Mouse (Mus musculus) ovary, postnatal 10 days (tissue): ENCODE measurements around the gene Cx3cr1.
A peak's percentile ranks its signal among the peaks of the same experiment; 100 is the strongest.

ENCODE experiments used
- DNase-seq: peaks from one replicate; pipeline ENCODE4 v3.0.0; 2022; ENCODE audit warnings: low spot score

Gene Cx3cr1

DNA sequence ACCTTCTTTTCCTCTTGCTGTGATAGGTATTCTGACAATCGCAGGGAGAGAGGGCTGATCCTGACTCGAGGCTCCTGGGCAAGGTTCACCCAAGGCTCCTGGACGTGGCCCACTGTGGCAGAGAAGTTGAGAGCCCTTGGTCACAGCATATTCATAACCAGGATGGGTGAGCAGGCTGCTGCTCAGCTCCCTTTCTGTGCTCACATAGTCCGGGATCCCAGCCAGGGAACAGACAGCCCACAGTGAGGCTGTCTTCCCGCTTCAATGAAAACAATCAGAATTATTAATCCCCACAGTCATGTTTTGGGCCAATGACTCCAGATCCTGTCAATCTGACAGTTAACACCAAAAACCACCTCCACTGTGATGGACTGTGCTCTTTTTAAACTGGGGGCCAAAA lies 12.3 kb upstream of the Cx3cr1 start:
- DNase-seq: no peak

DNA sequence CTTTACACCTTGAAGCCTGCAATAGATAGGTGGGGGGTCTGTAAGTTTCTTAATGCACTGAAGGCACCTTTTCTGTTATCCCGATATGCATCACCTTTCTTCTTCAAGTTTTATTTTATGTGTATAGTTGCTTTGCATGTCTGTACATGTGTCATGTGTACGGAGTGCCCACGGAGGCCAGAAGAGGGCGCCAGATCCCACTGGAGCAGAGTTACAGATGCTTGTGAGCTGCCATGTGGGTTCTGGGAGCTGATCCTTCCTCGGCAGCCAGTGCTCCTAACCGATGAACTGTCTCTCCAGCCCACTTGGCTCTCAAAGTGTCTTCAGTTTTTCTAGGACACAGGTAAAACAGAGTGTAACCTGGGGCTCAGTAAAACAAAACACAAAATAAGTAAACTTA lies 11.6 kb upstream of the Cx3cr1 start:
- DNase-seq: no peak

DNA sequence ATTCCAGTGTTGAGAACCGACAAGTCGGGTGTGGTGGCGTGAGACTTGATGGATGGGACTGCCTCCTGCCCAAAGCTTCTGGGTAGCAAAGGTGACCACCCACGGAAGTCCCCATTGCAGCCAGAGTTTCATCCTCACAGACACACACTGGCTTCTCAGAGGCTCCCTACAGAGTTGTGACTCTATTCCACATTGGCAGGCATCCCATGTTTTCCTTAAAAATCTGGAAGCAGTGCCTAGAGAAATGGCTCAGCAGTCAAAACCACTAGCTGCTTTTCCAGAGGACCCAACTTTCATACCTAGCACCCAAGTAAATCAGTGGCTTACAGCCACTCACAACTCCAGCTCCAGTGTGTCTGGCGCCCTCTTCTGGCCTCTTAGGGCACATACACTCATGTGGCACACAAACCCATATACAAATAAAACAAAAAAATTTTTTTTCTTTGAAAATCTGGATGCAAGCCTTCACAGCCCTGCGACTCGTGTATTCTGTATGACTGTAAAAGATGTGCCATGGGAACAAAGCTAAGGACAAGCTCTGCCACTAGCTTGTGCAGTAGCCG lies 10.9 kb upstream of the Cx3cr1 start:
- DNase-seq: no peak

DNA sequence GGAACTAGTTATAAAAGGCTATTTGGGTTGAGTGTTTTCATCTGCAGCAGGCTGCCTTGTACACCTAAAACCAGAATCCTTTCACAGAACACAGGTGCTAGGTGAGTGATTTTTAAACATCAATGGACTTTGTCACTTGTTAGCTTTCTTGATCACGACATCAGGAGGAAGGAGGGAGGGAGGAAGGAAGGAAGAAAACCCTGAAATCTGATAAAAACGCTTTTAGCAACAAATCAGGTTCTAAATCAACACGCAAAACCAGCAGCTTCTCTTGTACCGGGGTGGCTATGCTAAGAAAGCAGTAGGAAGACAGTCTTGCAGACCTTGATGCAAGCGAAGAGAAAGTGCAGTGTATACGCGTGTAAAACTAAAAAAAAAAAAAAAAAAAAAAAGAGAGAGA lies 10.2 kb upstream of the Cx3cr1 start:
- no peak for DNase-seq

DNA sequence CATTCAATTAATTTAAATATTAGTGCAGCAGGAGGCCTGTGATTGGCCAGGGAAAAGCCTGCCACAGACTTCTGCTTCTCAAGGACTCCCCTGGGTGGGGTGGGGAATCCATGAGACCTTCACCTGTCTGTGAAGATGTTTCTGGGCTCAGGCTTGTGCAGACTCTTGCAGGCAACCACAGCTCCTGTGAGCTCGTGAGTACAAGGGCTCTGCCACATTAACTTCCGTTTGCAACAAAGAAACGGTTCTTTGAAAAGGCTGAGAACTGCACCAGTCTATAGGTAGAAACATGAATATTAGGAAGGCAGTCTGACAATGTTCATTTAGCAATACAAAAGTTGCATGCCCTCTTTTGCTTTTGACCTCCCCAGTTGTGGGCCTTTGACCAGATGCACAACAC lies 8.6 kb upstream of the Cx3cr1 start:
- DNase-seq: no peak

DNA sequence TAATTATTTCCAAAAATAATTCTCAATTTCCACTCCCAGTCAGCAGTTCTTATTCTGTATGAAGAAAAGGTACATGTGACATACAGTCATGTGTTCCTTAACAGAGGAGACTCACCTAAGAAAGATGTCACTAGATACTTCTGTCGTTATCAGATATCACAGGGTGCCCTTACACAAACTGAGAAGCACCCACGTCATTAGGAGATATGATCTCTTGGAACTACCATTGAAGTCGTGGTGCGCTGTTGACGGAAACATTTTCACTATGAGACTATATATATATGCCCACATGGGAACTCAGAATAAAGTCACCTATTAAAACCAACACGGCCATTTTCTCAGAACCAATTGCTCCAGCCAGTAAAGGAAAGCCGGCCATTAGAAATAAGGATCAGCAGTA lies 4.8 kb upstream of the Cx3cr1 start:
- DNase-seq: no peak

DNA sequence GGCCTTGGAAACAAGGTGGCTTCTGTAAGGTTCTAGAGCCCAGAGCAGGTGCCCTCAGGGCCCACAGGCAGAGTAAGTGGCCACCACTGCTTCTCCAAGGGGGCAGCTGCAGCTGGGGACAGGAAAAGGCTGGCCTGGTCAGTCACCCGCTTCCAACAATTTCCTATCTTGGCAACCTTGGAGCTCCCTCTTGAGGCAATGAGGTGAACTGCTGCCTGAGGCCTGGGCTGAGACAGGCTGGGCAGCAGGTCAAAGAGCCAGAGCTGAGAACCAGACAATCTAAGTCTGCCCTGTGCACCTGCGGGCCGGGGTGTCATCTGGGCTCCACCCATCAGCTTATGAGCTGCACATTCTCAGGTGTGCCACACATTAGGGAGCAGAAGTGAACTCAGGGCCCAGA lies 3.5 kb upstream of the Cx3cr1 start:
- DNase-seq: peak; percentile 78

DNA sequence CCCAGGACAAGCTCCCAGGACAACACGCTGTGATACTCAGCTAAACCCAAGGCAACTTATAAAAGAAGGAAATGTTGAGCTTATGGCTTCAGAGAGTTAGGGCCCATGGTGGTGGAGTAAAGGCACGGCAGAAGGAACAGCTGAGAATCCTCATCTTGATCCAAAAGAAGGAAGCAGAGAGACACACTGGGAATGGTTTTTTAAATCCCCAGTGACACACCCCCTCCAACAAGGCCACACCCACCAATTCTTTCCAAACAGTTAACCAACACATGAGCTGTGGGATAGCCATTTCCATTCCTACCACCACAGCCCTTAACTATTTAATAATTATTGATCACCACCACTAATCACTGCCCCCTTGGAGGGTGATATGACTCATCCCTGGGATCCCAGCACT lies 1.6 kb upstream of the Cx3cr1 start:
- DNase-seq: no peak

DNA sequence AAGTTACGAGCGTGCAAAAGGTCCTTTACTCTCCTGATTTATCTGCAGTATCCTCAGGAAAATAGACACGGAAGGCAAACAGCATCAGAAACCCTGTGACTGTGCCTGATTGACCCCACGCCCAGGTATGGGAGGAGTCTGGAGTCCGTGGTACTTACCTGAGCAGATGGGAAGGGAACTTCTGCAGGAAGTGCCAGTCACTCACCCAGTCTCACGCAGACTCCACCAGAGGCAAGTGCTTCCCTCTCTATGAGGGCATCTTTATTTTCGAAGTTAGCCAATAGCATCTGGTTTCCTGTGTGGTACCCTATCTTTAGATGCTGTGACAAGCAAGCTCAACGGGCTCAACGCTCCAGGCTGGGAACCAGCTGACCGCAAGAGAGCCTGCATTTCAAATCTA lies 1.6 kb downstream of the Cx3cr1 start:
- no peak for DNase-seq

DNA sequence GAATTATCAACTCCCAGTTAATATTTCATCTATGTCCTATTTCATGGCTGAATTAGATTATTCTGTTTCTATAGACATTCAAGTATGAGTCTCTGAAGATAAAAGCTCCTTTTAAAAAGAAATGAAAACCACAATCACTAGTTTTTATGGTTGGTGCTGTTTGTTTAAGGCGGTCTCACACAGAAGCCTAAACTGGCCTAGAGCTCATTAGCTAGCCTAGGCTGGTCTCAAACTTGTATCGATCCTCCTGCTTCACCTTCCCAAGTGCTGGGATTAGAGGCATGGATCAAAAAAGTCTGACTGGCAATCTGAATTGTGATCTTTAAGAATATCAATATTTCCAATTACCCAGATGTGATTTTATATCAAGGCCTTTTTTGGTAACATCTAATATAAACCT lies 2.1 kb downstream of the Cx3cr1 start:
- DNase-seq: no peak

DNA sequence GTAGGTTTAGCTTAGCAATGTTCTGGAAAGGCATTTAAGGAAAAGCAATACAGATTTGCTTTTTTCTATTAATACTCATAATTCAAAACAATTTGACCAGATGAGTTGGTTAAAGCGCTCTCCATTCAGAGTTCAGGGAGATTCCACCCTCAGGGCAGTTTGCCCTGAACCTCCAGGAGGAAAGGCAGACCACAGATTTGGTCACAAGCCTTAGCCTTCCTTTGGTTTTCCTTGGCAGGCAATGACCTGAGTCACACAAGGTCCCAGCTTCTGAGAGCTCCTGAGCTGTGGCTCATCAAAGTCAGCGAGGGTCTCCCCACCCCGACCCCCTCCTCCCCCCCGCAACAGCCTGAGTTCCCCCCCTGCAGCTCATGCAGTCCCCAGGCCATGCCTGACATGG lies 5.4 kb downstream of the Cx3cr1 start:
- DNase-seq: no peak

DNA sequence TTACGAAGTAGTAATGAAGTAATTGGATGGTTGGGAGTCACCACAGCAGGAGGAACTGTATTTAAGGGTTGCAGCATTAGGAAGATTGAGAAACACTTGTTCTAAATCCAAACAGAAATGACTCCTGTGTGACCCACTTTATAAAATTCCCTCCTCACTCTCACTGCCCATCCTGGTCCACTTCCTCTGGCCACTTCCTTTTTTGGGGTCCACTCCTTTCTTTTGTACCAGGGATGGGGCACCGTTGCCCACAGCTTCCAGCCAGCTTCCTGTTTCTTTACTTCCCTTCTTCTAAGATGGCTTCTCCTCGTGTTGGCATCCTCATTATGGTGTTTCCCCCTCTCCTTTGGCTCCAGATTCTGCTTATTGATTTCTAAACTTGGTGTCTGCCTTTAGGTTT lies 10.9 kb downstream of the Cx3cr1 start:
- no peak for DNase-seq

DNA sequence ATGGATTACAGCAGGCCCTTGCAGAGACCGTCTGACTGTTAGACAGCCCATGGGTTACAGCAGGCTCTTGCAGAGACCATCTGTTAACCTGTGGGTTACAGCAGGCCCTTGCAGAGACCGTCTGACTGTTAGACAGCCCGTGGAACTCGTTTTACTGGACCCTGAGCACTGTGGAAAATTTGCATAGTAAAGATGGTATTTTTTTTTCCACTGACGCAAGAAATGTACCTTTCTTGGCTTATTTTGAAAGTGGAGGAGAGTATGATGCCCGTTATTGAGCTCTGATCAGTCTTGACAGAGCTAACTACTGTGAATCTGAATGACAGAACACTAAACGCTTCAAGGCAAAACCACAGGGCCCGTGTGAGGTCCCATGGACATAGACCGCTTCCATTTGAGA lies 13.5 kb downstream of the Cx3cr1 start:
- DNase-seq: no peak

DNA sequence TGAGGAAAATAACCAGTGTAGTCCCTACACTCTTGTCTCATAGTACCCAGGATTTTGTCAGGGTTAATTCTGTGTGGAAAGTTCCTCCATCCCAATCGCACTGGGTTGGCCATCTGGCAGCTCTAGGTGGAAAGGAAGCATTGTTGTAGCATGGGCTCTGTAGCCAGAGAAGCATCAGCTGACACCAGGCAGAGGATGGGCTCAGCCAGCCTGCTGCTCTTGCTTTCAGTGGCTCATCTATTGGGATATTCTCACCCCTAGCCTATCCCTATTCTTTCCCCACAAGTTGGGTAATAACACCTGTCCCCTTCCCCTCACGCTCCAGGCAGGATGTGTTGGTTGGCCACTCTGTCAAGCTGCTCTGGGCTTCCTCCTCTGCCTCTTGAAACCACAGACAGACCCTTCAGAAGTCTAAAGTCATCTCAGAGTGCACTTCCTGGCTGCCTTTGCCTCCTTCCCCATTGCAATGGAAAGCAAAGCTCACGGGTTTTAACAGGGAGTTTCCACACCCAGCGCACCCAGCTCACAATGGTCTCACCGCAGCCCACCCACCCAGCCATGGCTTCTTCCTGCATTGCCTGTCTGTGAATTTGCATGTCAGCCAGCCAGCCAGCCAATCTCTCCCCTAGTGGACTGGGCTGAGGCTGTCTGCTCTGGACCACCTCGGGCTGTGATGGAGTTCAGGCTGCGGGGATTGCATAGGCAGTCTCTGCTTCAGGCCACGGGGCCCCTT lies 15.0 kb downstream of the Cx3cr1 start:
- no peak for DNase-seq

DNA sequence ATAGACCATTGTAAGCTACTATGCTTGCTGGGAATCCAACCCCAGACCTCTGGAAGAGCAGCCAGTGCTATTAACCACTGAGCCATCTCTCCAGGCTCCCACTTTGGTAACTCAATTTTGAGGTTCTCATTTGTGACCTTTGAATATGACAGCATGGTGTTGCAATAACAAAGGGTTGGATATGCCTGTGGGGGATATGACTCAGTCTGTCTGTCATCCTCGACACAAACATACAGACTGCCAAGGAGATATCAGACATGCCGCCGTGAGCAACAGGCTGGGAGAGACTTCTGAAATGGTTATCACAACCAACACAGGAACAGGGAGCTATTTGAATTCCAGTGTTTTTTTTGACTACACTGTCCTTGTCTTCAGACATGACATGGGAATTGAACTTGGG lies 20.3 kb downstream of the Cx3cr1 start:
- no peak for DNase-seq

DNA sequence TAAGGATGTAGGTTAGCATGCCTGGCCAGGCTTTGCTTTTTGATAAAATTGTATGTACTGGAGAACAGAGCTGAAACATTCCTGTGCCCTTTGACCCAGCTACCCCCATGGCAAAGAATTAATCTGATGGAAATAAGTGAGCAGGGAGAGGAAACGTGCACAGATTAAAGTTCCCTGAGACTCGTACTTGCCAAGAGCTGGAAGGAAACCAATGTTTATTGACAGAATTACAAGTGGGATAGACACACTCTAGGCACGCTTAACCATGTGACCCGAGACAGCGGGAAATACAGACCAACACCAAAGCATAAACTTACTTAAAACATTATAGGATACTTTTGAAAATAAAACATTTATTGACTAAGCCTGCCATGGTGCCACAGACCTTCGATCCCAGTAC lies 21.2 kb downstream of the Cx3cr1 start:
- DNase-seq: no peak

DNA sequence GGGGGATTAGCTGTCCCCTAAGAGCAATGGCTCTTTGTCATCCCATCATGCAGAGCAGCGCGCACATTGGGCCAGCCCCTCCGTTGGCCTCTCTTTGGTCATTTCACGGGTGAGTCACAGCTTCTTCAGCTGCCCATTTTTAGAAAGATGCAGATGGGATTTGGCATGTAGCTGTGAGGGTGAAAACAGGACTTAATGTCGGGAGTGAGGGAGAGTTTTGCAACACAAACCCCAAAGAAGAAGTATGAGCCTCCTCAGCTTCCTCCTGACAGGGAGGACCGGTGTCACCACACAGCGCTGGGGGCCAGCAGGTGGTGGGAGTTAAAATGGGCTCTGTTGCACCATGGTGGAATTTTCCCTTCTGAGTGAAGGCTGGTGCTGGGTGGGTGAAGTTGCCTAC lies 26.6 kb downstream of the Cx3cr1 start:
- no peak for DNase-seq

DNA sequence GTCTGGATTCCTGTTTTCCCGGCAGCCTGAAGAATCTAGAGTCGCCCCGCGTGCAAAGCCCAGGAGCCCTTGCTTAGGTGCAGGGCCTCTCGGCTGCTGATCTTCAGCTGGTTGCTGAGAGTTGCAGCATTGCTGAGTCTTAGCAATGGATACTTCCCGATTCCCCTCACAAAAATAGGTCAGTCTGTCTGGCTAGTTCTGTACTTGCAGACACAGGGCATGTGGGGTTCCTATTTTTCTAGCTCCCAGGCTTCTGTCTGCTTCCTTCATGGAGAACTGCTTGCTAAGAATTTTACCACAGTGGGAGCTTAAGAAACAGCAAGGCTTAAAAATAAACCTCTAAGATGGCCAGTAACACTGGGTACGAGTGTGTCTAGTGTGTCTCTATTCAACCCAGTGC lies 32.3 kb downstream of the Cx3cr1 start:
- DNase-seq: no peak

DNA sequence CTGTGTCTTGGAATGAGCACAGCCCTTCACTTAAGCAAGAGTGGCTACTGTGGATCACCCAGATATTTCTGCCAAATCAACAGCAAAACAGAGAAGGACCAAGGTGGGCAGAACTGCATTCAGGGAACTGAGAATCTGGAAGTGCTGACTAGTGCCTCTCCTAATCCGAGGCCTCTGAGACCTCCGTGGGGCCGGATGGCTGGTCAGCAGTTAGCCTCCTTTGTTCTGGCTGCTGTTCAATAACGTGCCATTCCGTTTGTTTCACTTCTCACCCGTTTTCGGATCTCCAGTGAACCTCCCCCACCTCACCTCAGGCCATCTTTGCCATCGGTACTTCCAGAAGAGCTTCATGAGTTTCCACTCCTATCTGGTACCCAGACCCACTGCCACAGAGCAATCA lies 35.3 kb downstream of the Cx3cr1 start:
- no peak for DNase-seq

DNA sequence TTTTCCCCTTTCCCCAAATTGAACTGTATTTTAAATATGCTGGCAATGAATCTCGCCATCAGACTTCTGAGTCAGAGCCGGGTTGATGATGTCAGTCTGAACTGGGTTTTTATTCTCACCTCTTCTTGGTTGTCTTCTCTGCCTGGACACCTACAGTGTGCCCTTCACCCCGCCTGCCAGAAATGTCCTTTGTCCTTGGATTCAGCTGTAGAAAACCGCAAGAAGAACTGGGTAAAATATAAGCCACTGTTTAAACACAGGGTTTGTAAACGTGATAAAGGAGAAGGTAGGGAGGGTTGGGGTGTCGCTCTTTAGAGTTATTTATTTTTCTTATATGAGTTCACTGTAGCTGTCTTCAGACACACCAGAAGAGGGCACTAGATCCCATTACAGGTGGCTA lies 37.0 kb downstream of the Cx3cr1 start:
- DNase-seq: no peak

DNA sequence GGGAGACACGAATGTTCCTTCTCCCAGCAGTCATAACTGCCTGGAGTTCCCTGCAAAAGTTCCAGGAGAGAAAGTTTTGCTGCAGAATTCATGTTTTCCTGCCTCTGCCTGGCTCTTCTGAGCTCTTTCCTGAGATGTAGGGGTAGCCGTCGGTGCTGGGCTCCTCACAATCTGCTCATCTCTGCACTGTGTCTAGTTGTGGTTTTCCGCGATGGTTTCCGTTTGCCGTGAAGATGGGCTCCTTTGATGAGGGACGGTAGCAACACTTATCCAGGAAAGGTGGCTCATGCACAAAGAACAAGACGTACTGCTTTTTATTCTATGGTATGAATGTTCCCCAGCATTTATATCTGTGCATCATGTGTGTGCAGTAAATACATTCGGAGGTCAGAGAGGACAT lies 39.3 kb downstream of the Cx3cr1 start:
- no peak for DNase-seq

DNA sequence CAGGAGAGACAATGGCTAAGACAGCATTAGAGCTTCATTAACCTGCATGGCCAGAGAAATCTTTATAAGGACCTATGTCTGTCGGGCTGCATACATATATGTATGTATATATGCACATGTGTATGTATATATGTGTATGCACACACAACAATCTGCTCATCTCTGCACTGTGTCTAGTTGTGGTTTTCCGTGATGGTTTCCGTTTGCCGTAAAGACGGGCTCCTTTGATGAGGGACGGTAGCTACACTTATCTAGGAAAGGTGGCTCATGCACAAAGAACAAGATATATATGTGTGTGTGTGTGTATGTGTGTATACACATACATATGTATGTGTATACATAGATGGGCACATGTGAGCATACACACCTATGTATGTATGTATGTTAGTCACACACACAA lies 39.8 kb downstream of the Cx3cr1 start:
- DNase-seq: no peak

DNA sequence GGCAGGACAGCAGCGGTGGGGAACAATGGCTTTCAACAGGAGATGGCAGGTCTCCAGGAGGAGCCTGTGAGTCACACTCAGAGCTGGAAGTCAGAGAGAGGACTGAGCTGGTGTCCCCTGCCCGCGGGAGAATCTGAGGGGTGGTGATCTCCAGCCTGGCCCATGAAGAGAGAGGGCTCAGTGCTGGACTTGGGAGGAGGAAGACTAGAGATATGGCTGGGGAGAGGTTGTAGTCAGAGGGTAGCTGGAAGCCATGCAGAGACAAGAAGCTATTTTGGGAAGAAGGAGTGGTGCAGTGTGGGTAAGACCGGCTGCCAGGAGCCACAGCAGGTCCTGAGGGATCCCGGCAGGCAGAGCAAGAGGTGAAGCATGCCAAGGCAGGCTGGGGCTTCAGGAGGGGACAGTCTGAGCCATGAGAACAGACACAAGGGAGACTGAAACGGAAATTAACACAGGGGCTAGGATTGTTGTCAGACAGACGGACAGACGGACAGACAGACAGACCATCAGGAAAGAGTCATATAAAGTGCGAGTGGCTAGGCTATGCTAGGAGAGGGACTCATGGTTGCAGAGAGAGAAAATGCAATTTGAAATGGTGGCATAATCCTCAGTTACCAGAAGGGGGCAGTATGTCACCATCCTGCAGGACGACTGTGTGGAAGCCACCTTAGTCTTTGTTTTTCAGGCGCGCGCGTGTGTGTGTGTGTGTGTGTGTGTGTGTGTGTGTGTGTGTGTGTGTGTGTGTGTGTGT lies 42.1 kb downstream of the Cx3cr1 start:
- no peak for DNase-seq

DNA sequence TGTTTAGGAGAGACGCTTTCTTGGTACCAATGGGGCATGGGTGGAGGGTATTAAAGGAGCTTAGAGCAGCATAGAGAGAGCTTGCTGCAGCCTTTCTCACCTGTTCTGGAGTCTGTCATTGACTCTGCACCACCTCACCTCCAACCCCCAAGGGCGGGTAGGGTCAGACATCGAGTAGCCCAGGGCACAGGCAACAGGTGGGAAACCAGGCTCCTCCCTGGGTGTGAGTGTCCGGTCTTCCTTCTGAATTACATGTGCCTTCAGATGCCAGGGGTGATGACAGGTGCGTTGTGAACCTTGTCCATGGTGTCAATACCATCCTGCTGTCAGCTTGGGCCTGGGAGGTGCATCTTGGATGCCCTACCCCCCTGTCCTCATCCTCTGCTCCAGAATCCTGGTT lies 45.1 kb downstream of the Cx3cr1 start:
- DNase-seq: no peak
